Mouse (Mus musculus): ENCODE data around the gene Col6a4.

Col6a4 gene

GRCm38 (mm10) chr9:106096683-106097082 is at the start of gene Col6a4:
Gene Col6a4 (minus strand): TSS chr9:106096783.
- no peak for DNase-seq

DNA sequence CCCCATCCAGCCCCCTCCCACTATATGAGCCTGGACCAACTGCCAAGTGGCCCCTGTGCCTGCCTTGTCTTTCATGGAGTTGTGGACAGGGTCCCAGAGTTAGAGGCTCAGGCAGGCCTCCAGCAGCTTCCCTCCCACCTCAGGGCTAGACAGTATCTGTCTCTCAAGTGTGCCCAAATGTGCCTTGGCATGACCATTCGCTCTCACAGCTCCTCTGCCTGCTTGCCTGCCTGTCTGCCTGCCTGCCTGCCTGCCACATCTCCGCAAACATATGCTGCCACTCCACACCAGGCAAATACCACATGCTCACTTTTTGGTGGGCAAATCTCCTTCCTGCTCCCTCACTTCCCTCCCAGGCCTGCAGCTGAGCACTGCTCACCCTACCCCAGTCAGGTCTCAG is 49.0 kb upstream of the Col6a4 start:
- no peak for DNase-seq

DNA sequence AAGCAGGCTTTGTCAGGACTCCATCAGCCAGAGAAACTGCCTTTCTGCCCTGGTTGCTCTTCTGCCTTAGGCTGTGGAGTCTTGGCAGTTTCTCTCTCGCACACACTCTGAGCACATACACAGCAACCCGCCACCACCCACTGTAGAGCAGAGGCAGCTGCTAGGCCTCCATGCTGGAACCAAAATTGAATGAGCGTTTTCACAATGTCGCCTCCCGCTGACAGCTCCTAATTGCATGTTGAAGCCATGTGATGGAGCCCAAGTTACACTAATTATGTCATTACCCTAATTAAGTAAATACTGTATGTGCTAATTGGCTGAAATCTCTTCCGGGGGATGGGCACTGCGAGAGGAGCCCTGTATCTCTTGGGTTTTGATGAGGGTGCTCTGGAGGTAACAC is 47.6 kb upstream of the Col6a4 start:
- DNase-seq = no peak

DNA sequence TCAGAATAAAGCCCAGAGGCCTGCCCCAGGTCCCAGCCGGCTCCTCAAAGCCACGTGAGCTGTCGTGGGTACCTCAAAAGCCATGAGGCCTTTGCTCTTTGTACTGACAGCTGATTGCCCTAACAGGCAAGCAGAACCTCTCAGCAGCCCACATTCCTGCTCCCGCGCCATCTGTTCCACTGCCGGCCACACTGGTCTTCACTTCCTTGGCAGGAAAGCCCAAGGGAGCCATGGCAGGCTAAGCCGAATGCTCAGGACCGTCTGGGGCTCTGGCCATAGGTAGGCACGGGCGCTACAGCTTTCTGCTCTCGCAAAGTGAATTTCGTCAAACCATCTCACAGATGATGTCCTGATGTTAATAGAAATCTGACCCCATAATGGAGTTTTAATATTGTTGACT is 45.4 kb upstream of the Col6a4 start:
- DNase-seq = no peak

GRCm38 (mm10) chr9:106139763-106140162 is 43.2 kb upstream of the Col6a4 start:
- no peak for DNase-seq

DNA sequence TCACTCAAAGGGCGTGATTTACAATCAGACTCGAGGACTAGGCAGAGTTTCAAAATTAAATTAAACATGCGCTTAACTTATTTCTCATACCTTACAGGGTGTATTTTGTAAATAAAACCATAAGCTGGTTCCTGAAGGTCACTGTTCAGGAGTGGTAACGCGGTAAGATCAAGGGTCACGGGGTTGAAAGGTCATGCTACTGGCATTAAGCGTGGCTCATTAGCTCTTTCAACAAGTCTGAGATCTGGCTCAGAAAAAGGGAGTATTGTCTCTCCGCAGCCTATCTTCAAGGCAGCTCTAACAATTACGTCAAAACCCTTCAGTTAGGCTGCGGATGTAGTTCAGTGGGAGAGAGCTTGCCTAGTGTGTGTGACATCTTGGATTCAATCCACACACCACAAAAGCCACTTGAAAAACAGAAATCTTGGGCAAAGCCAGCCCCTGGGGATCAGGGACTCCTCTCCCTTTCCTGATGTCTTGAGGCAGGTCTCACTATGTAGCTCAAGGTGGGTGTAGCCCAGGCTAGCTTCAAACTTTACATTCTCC is 41.2 kb upstream of the Col6a4 start:
- DNase-seq = no peak

GRCm38 (mm10) chr9:106130250-106130649 is 33.7 kb upstream of the Col6a4 start:
- no peak for DNase-seq

DNA sequence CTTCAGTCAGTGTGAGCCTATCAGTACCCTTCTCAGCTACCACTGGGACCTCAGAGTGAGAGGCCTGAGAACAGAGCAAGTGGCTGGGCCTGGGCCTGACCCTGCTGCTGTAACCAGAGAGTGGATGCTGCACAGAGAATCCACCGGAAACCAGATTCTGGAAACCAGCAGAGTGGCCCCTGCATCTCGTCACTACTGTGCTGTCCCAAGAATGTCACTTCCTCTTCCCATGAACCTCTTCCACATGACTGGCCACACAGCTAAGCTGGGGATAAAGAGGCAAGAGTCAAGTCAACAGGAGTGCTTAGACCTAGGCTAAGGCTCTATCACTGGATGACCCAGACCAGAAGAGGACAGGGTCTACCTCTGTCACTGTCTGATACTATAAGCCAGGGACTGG is 32.5 kb upstream of the Col6a4 start:
- DNase-seq = no peak

- DNase-seq = no peak
These were observed 30.2 kb upstream of the Col6a4 start for GRCm38 (mm10) chr9:106126786-106127251.

DNA sequence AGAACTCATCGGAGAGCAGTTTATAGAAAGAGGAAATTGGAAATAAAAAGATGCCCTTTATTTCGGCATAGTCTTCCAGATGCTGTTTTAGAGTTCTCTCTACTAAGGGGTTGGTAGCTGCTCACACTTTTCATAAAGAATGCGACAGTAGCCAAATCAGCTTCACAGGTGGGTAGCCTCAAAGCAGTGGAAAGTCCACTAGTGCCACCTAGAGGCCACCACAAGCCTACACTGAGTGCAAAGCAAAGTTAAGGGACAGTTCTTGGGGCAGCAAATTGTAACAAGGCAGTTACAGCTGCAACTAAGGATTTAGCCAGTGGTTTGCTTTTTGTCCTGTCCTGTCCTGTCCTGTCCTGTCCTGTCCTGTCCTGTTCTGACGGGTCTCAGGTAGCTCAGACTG is 27.0 kb upstream of the Col6a4 start:
- DNase-seq = peak; percentile 55

DNA sequence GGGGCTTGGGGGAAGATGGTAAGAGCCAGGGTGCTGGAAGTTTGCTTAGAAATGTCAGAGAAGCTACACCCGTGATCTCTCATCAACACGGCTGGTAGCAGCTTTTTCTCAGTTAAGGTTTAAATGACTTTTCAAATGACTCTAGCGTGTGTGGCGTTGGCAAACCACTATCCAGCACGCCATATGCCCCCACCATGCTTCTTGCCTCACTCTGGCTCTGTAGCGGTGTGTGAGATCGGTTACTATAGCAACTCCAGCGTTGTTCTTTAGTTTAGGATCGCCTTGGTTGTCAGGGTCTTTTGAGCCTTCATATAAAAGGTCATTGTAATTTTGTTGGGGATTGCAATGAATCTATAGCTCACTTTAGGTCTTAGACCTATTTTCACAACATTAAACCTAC is 22.5 kb upstream of the Col6a4 start:
- no peak for DNase-seq

GRCm38 (mm10) chr9:106115801-106116424 is 19.3 kb upstream of the Col6a4 start:
- no peak for DNase-seq

DNA sequence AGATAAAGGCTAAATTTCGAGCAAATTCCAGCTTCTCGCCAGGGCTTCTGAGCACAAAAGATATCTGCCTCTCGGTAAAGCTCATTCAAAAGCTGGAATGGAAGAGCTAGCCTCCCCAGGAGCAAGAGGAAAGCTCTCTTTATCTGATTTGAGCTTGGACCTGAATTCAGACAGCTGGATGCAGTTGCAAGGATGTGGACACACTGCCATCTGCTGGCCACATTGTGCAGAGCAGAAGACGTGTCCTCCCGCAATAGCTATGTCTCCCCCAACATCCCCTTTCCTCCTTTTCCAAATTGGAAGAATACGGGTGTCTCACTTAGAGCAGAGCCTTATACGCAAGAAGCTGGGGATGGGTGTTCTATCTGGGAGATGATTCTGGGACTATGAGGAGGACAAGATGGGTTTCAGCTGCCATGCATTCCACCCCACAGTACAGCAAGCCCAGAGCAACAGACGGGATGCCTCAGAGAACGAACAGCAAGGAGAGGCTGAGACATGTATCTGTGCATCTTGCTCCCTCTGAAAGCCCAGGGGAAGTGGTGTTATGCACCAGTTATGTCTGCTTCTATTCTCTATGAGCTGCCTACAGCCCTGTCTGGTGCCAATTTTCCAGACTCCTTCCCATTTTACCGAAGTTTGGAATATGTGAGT is 16.3 kb upstream of the Col6a4 start:
- peak; percentile 80 for DNase-seq

GRCm38 (mm10) chr9:106106241-106106640 is 9.7 kb upstream of the Col6a4 start:
- DNase-seq = no peak

DNA sequence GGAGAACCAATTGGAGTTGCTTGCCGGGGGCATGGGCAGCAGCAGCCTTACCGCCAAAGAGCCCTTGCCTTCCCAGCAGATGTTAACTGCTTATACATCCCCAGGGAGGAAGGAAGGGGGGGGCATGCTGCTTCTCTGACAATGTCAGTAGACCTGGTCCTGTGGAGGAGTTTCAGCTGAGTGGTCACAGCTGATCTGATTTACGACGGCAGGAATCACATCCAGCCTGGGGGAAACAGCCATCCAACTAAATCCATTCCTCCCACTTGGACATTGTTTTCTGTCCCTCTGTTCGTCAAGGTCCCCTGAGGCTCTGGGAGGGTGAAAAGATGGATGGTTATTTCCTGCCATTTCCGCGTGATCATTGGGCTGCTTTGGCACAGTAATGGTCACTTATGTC is 7.8 kb upstream of the Col6a4 start:
- DNase-seq = no peak

GRCm38 (mm10) chr9:106101166-106101565 is 4.6 kb upstream of the Col6a4 start:
- DNase-seq = no peak

DNA sequence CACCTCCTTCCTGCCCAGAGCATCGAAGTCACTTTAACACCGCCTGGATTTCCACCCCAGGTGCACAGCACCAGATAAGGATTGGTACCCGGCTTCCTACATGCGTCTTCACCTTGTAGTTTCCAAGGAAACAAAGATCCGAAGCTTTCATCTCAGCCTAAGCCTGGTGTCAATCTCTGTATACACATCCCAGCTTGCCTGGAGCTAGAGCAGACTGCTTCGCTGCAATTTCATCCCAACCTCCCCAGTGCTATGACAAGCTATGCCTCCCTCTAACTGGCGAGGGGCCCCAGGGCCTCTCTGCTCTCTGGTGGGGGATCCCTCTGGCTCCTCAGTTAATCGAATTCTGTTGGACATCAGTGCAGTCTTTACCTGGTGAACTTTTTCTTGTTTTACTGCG is 3.7 kb upstream of the Col6a4 start:
- no peak for DNase-seq

GRCm38 (mm10) chr9:106099379-106100021 is 2.9 kb upstream of the Col6a4 start:
- no peak for DNase-seq

DNA sequence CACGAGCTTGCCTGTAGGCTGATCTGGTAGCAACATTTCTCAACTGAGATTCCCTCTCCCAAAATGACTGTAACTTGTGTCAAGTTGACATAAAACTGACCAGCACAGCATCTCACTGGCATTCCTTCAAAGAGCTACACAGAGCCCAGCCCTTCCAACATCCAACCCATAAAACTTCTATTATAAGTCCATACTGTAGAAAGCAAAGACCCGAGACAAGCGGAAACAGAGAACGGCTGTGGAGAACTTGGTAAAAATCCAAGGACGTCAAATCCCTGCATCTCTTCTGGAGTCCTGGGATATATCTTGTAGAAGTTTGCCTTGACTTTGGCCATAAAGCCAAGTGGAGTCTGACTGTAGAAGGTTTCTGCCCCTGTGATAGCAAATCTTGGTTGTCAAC is 15.1 kb downstream of the Col6a4 start:
- DNase-seq = no peak

GRCm38 (mm10) chr9:106080261-106081033 is 16.1 kb downstream of the Col6a4 start:
- peak; percentile 48 for DNase-seq

DNA sequence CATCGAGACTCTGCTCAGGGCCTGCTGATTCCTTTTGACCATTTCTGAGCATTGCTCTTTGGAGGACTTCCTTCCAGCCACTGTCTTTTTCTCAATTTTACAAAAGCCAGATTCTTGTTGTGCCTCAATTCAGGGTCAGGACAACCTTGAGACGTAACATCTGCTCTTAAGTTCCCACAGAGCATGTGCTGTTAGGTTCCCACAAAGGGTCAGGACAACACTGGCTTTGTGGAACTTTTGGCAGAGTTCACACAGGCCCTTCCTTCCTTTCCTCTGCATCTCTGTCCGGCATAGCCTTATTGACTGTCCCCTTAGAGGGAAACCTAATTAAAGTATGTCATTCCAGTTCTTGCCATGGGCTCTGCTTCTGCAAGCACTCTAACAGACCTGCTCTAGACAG is 18.6 kb downstream of the Col6a4 start:
- no peak for DNase-seq

- DNase-seq = no peak
These were observed 20.3 kb downstream of the Col6a4 start for GRCm38 (mm10) chr9:106076234-106076633.

DNA sequence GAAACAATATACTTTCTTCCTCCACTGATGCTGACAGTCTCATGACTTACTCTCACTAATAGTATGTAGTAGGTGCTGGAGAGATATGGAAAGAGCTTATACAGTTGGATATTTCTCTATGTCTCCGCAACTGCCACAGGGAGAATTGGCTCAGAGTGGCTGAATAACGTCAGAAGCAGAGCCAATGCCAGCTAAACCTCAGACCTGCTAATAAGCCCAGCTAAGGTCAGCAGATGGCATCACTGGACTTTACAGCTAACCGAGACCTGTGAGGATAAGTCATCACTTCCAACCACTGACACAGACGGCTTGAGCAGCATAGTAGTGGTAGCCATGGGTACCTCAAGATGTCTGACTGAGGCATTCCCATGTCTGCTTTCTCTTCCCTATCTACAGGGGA is 22.6 kb downstream of the Col6a4 start:
- DNase-seq = no peak

Data from thymus, postnatal 4 days (tissue).